Comparison of ENCODE assay signal across 30 mouse cellular contexts in the genomic region with DNA sequence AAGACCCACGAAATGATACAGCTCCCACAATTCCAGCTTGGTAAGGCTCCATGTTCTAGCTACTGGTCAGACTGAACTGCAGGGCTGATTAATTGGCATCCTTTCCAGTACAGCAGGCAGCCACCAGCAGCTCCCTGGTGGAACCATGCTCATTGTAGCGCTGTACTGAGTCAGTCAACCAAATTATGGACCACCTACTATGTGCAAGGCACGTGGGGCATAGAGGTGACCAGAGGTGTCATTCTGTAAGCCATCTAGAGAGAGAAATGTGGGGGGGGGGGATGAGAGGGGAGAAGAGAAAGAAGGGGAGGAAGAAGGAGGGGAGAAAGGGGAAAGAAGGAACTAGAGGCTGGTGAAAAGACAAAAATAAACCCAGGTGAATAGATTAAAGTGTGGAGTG.
"Had no signal": no experiment of that assay in that cellular context is flagged by ENCODE, and none has a peak within 500 bp of the region (broad histone marks: within the 10 kb centered on the region; RNA-seq: fewer than 3 reads in every experiment).

No protein-coding gene starts in this region.

- H3K27ac ChIP-seq: limb, embryonic 10.5 days; limb, embryonic 12.5 days; limb, embryonic 13.5 days; limb, embryonic 15.5 days; liver, embryonic 12.5 days; liver, embryonic 13.5 days; liver, embryonic 14.5 days; liver, embryonic 15.5 days; lung, embryonic 15.5 days; macrophage; midbrain, embryonic 10.5 days; midbrain, embryonic 12.5 days; midbrain, embryonic 13.5 days; midbrain, embryonic 15.5 days; neural tube, embryonic 12.5 days had no signal

- H3K9me3 ChIP-seq: limb, embryonic 10.5 days; limb, embryonic 12.5 days; limb, embryonic 13.5 days; limb, embryonic 15.5 days; liver, embryonic 12.5 days; liver, embryonic 13.5 days; liver, embryonic 15.5 days; lung, embryonic 15.5 days; megakaryocyte, embryonic 14.5 days; midbrain, embryonic 10.5 days; midbrain, embryonic 12.5 days; midbrain, embryonic 13.5 days; midbrain, embryonic 15.5 days; neural tube, embryonic 12.5 days had no signal

- H3K4me3 ChIP-seq: limb, embryonic 10.5 days; limb, embryonic 12.5 days; limb, embryonic 13.5 days; limb, embryonic 15.5 days; liver, embryonic 12.5 days; liver, embryonic 13.5 days; liver, embryonic 15.5 days; lung, embryonic 15.5 days; megakaryocyte, embryonic 14.5 days; midbrain, embryonic 10.5 days; midbrain, embryonic 12.5 days; midbrain, embryonic 13.5 days; midbrain, embryonic 15.5 days; myocyte; neural tube, embryonic 12.5 days had no signal

- H3K4me2 ChIP-seq: limb, embryonic 12.5 days; limb, embryonic 13.5 days; limb, embryonic 15.5 days; liver, embryonic 11.5 days; liver, embryonic 12.5 days; liver, embryonic 13.5 days; liver, embryonic 15.5 days; lung, embryonic 14.5 days; lung, embryonic 15.5 days; midbrain, embryonic 11.5 days; midbrain, embryonic 12.5 days; midbrain, embryonic 13.5 days; midbrain, embryonic 15.5 days; neural tube, embryonic 12.5 days had no signal

- H3K9ac ChIP-seq: limb, embryonic 12.5 days; limb, embryonic 13.5 days; limb, embryonic 15.5 days; liver, embryonic 12.5 days; liver, embryonic 13.5 days; liver, embryonic 14.5 days; liver, embryonic 15.5 days; liver, postnatal 0 days; lung, embryonic 14.5 days; lung, embryonic 15.5 days; midbrain, embryonic 12.5 days; midbrain, embryonic 13.5 days; midbrain, embryonic 15.5 days; neural tube, embryonic 12.5 days had no signal

- H3K27me3 ChIP-seq: limb, embryonic 12.5 days; limb, embryonic 13.5 days; limb, embryonic 15.5 days; liver, embryonic 12.5 days; liver, embryonic 13.5 days; liver, embryonic 15.5 days; lung, embryonic 15.5 days; midbrain, embryonic 12.5 days; midbrain, embryonic 13.5 days; midbrain, embryonic 15.5 days; neural tube, embryonic 12.5 days had no signal

- DNase-seq: left cerebral cortex, postnatal 4 days; liver; liver, embryonic 13.5 days; liver, postnatal 0 days; lung, adult 18-20 months; lung, adult 2 months; lung, postnatal 10 days; lung, postnatal 14 days; lung, postnatal 36 days; lung, postnatal 4 days; midbrain, embryonic 14.5 days had no signal

- H3K36me3 ChIP-seq: limb, embryonic 10.5 days; limb, embryonic 12.5 days; limb, embryonic 13.5 days; limb, embryonic 15.5 days; liver, embryonic 12.5 days; liver, embryonic 13.5 days; liver, embryonic 15.5 days; lung, embryonic 15.5 days; midbrain, embryonic 10.5 days; midbrain, embryonic 12.5 days; midbrain, embryonic 13.5 days; midbrain, embryonic 15.5 days; neural tube, embryonic 12.5 days had no signal

- H3K4me1 ChIP-seq: midbrain, embryonic 12.5 days; neural tube, embryonic 12.5 days had no signal
